Mouse (Mus musculus) limb, embryonic 10.5 days (tissue): Measurements from ENCODE around the gene Plbd2. TPM values are rescaled to one million over a fixed set of nuclear protein-coding genes. Genes with fewer than 3 reads are reported as not detected.
A peak's percentile ranks its signal among the peaks of the same experiment; 100 is the strongest.

Experiments used
- DNase-seq: peaks from one replicate; pipeline ENCODE4 v3.0.0-alpha.2; 2017; ENCODE audit warnings: low spot score
- H3K27ac ChIP-seq: fragments of 300-500 bp; sonication (generic); 2 replicates; pipeline ENCODE4 v1.5.1; 2016; ENCODE audit warnings: mild to moderate bottlenecking
- H3K27me3 ChIP-seq: fragments of 300-500 bp; sonication (generic); 2 replicates; pipeline ENCODE4 v1.6.1; 2016; ENCODE audit warnings: low read depth, mild to moderate bottlenecking; ENCODE audit not compliant: poor library complexity, severe bottlenecking
- H3K36me3 ChIP-seq: fragments of 300-500 bp; sonication (generic); 2 replicates; pipeline ENCODE4 v1.6.1; 2016; ENCODE audit warnings: mild to moderate bottlenecking, moderate library complexity
- H3K4me1 ChIP-seq: fragments of 300-500 bp; sonication (generic); 2 replicates; pipeline ENCODE4 v1.6.1; 2016
- H3K4me3 ChIP-seq: fragments of 300-500 bp; sonication (generic); 2 replicates; pipeline ENCODE4 v1.5.1; 2016; ENCODE audit warnings: mild to moderate bottlenecking, moderate library complexity
- H3K9me3 ChIP-seq: fragments of 300-500 bp; sonication (generic); replicated peaks from 2 replicates; pipeline ENCODE4 v1.6.1; 2016; ENCODE audit warnings: mild to moderate bottlenecking
- WGBS: fragments of 180-500 bp; shearing (Covaris S2); methylation state at CpG from one replicate; pipeline ENCODE4 v1.1.7; 2016; 5-methylcytosine and 5-hydroxymethylcytosine counted together
- polyA plus RNA-seq: library from polyadenylated mRNA; unstranded; fragments of >200 nt; fragmentation: Nextera tagmentation; extraction: Ambion mirVana; gene quantifications from 2 replicates; pipeline ENCODE4 v1.2.1, GENCODE M21; 2016

Gene Plbd2
- polyA plus RNA-seq, 1 experiment from 2014 or later = 43.1 TPM

DNA sequence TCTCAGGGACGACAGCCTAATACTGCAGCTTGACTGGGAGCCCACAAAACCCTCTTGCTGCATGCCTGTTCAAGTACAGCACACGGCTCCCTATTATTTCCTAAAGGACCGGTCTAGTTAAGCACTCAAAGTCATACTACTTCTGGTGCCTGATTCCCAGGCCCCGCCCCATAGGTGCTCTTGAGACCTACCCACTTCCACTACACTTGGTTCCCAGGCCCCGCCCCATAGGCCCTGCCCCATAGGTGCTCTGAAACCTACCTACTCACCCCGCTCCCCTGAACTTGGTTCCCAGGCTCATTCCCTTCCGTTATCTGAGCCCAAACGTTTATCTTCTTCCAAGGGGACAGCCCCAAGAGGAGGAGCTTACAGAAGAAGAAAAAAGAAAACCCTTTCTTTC, 15.6 kb downstream of the Plbd2 start:
- no peaks in the 10 kb centered on the region for H3K27me3 ChIP-seq
- H3K4me1 ChIP-seq = no peaks in the 10 kb centered on the region
- H3K9me3 ChIP-seq = no peaks in the 10 kb centered on the region
- DNase-seq = no peak
- no peak overlapping the region for H3K27ac ChIP-seq
- 87% methylated on average over 8 of the region's 8 CpGs for WGBS
- H3K4me3 ChIP-seq = no peak overlapping the region
- peaks cover 77% of the 10 kb centered on the region for H3K36me3 ChIP-seq

DNA sequence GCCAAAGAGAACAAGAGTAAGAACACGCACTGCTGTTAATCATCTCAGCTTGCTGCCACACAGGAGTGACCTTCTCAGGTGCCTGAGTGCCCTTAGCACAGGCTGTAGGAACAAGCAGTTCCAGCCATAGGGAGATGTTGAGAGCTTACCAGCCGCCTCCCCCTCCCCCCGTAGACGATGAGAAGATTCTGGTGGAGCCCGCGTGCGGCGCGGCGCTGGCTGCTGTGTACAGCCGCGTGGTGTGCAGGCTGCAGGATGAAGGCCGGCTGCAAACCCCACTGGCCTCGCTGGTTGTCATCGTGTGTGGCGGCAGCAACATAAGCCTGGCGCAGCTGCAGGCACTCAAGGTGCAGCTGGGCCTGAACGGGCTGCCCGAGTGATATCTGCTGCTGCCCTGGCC, 20.0 kb downstream of the Plbd2 start:
- H3K27ac ChIP-seq = no peak overlapping the region
- no peak for DNase-seq
- WGBS = 87% methylated on average over 19 of the region's 19 CpGs
- no peaks in the 10 kb centered on the region for H3K9me3 ChIP-seq
- peaks cover 51% of the 10 kb centered on the region for H3K36me3 ChIP-seq
- H3K27me3 ChIP-seq = no peaks in the 10 kb centered on the region
- no peak overlapping the region for H3K4me3 ChIP-seq
- 0 out of 2 replicates have a peak, but pooled peaks cover 4% of the 10 kb centered on the region for H3K4me1 ChIP-seq

DNA sequence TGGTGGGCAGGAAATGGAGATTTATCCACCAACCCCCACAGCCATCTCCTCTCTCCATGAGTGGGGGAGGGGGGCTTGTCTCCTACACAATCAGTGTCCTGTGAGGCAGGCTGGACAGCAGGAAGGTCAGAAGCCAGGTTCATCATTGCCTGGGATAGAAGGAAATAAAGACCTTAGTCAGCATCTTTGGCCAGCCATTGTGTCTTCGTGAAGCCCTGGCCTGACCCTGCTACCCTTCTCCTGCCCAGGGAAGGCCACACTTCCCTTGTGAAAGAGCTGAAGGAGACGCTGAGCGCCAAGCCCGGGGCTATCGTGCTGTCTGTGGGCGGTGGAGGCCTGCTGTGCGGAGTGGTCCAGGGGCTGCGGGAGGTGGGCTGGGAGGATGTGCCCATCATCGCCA, 22.2 kb downstream of the Plbd2 start:
- Histone ChIP-seq H3K4me3 (no peak overlapping the region), H3K27me3 (peaks cover 13% of the 10 kb centered on the region), H3K4me1 (peaks cover 7% of the 10 kb centered on the region), H3K36me3 (peaks cover 29% of the 10 kb centered on the region), H3K9me3 (no peaks in the 10 kb centered on the region), H3K27ac (no peak overlapping the region)
- DNase-seq = no peak
- WGBS = 79% methylated on average over 9 of the region's 9 CpGs

DNA sequence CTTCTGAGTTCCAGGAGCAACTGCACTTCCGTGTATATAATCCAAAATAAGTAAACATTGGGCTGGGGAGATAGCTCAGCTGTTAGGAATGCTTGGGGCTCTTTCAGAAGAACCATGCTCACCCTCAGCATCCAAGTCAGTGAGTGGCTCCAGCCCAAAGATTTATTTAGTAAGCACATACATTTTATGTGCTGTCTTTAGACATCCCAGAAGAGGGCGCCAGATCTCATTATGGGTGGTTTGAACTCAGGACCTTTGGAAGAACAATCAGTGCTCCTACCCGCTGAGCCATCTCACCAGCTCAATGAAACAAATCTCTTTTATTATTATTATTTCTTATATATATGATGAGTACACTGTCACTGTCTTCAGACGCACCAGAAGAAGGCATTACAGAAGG, 23.9 kb downstream of the Plbd2 start:
- peaks cover 10% of the 10 kb centered on the region for H3K4me1 ChIP-seq
- DNase-seq = no peak
- WGBS = 70% methylated on average over 4 of the region's 4 CpGs

DNA sequence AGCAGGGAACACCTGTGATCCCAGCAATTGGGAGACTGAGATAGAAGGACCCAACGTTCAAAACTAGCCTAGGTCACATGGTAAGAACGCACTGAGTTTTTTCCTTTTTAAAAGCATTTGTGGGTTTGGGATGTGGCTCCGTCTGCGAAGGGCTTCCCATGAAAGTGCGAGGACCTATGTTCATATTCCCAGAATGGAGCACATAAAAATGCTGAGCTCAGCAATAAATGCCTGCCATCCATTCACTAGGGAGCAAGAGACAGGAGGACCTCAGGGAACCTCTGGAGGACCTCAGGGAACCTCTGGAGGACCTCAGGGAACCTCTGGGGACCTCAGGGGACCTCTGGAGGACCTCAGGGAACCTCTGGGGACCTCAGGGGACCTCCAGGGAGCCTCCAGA, 25.4 kb downstream of the Plbd2 start:
- H3K27ac ChIP-seq = no peak overlapping the region
- WGBS = 96% methylated on average over 5 of the region's 5 CpGs
- no peak for DNase-seq
- no peaks in the 10 kb centered on the region for H3K9me3 ChIP-seq
- no peaks in the 10 kb centered on the region for H3K36me3 ChIP-seq
- H3K4me3 ChIP-seq = no peak overlapping the region
- peaks cover 10% of the 10 kb centered on the region for H3K4me1 ChIP-seq
- peaks cover 15% of the 10 kb centered on the region for H3K27me3 ChIP-seq

More for the DNA sequence above, 23.9 kb downstream of the Plbd2 start:
- no peak overlapping the region for H3K4me3 ChIP-seq
- H3K27ac ChIP-seq = no peak overlapping the region
- peaks cover 15% of the 10 kb centered on the region for H3K27me3 ChIP-seq
- H3K9me3 ChIP-seq = no peaks in the 10 kb centered on the region
- H3K36me3 ChIP-seq = peaks cover 12% of the 10 kb centered on the region

DNA sequence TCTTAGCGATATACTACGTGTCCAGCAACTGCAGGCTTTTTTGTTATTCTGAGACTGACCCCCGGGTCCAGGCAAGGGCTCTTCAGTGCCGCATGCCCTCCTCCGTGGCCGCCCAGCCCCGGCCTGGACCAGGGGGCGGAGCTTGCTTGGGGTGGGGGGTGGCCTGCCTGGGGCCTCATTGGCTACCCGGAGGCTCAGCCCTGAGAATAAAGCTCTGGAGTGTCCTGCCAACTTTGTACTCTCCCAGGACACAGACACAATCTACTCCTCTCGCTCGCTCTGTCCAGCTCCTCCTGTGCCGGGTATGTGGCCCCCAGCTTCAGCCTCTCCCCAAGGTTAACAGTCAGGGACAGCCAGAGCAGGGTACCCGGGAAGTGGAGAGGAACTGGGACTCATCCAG, 27.1 kb downstream of the Plbd2 start, which contains the start of gene Sds:
TSS of gene Sds (plus strand) at position 231 of the 400 bp plus-strand sequence.
- H3K27ac ChIP-seq = no peak within 1 kb of the TSS
- H3K27me3 ChIP-seq = peaks cover 15% of the 10 kb centered on the region
- H3K36me3 ChIP-seq = no peaks in the 10 kb centered on the region
- H3K4me1 ChIP-seq = peaks cover 17% of the 10 kb centered on the region
- WGBS = 16% methylated on average over 13 of the region's 13 CpGs
- no peak for DNase-seq
- H3K4me3 ChIP-seq = peak within 1 kb of the TSS; percentile 14; the same call in 1 of the 2 replicates
- H3K9me3 ChIP-seq = no peaks in the 10 kb centered on the region

DNA sequence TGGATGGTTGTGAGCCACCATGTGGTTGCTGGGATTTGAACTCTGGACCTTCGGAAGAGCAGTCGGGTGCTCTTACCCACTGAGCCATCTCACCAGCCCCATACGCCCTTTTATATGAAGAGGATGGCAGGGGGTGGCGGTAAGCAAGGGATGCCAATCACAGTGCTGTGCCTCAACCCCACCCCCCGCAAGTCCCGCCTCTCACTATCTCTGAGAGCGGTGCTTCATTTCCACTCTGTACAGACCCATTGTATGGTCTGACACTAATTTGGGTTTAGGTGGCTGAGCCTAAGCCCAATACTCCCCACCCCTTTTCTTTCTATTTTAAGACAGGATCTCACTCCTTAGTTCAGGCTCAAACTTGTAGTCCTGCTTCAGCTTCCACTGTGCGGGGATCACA, 27.6 kb downstream of the Plbd2 start:
- H3K4me3 ChIP-seq = peak overlapping the region; percentile 14; the same call in 1 of the 2 replicates
- H3K9me3 ChIP-seq = no peaks in the 10 kb centered on the region
- H3K27ac ChIP-seq = no peak overlapping the region
- peaks cover 15% of the 10 kb centered on the region for H3K27me3 ChIP-seq
- H3K36me3 ChIP-seq = no peaks in the 10 kb centered on the region
- peaks cover 16% of the 10 kb centered on the region for H3K4me1 ChIP-seq
- DNase-seq = no peak
- WGBS = 57% methylated on average over 8 of the region's 8 CpGs

DNA sequence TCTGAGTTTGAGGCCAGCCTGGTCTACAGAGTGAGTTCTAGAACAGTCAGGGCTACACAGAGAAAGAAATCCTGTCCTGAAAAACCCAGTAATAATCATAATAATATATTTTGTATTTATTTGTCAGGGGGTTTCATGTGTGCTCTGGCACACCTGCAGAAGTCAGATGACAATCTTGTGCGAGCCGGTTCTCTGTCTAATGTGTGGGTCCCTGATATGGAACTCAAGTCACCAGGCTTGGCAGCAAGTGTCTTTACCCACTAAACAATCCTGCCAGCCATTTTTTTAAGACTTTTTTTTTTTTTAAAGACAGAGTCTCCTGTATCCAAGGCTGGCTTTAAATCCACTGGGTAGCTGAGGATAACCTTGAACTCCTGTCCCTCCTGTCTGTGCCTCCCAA, 30.1 kb downstream of the Plbd2 start:
- Histone ChIP-seq H3K36me3 (no peaks in the 10 kb centered on the region), H3K4me1 (peaks cover 16% of the 10 kb centered on the region), H3K9me3 (no peaks in the 10 kb centered on the region), H3K27ac (no peak overlapping the region), H3K27me3 (peaks cover 15% of the 10 kb centered on the region), H3K4me3 (no peak overlapping the region)
- DNase-seq = no peak
- whole genome bisulfite sequencing = 100% methylated on average over 2 of the region's 2 CpGs

DNA sequence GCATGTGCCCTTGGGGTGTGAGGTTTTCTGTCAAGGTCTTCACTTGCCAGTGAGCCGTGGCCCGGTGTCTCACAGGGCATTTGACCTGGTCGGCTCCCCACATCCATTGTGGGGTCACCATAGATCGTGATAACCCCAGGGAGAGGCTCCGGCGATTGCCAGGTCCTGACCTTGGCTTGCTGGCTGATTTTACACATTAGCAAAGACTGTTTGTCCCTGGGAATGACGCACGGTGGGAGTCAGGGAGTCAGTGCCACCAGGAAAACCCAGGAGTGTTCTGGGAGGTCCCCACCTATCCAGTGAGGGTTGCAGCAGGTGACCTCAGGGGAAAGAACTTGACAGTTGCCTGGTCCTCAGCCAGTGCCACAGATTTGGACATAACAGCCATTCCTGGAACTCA, 30.7 kb downstream of the Plbd2 start, which contains the start of gene Sdsl:
TSS of gene Sdsl (minus strand) at position 41 of the 400 bp plus-strand sequence.
- Histone ChIP-seq H3K4me1 (peaks cover 16% of the 10 kb centered on the region), H3K27ac (no peak within 1 kb of the TSS), H3K9me3 (no peaks in the 10 kb centered on the region), H3K36me3 (no peaks in the 10 kb centered on the region), H3K27me3 (peaks cover 15% of the 10 kb centered on the region), H3K4me3 (no peak within 1 kb of the TSS)
- 79% methylated on average over 8 of the region's 8 CpGs for WGBS
- DNase-seq = no peak

DNA sequence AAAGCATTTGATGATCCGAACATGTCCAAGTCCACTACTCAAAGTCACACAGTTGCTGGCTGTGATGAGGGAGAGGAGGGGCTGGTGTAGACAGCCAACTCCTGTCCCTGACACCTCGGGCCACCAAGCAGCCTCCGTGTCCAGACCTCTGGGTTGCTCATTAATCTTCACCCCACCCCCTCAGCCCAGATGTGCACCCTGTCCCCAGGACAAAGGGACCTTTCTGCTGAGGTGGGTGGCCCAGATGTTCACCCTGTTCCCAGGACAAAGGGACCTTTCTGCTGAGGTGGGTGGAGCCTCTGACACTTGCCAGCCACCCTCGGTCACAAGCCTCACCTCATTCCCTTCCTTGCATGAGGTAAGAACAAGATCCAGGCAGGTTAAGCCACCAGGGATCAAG, 31.9 kb downstream of the Plbd2 start:
- Histone ChIP-seq H3K36me3 (no peaks in the 10 kb centered on the region), H3K27me3 (peaks cover 5% of the 10 kb centered on the region; the same call in 1 of the 2 replicates), H3K4me3 (no peak overlapping the region), H3K4me1 (peaks cover 23% of the 10 kb centered on the region), H3K27ac (no peak overlapping the region), H3K9me3 (no peaks in the 10 kb centered on the region)
- 48% methylated on average over 4 of the region's 4 CpGs for WGBS
- DNase-seq = no peak

DNA sequence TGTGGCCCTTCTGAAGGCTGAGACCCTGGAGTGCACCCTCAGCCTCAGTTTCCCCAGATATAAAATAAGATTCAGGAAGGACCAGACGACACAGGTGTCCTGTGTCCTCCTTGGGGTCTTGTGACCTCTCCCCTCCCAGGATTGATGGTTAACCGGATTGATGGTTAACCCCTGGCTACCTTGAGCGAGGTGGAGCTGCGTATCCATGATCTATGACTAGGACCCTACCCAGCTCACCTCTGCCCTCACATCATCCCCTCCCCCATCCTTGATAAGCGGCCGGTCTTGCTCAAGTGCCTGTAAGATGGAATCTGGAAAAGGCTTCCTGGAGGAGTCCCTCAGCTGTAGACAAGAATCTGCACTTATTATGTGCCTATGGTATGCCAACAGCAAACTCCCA, 34.6 kb downstream of the Plbd2 start:
- Histone ChIP-seq H3K36me3 (no peaks in the 10 kb centered on the region), H3K9me3 (no peaks in the 10 kb centered on the region), H3K4me1 (peaks cover 17% of the 10 kb centered on the region), H3K4me3 (no peak overlapping the region), H3K27ac (no peak overlapping the region), H3K27me3 (no peaks in the 10 kb centered on the region)
- no peak for DNase-seq
- WGBS = 89% methylated on average over 6 of the region's 6 CpGs

DNA sequence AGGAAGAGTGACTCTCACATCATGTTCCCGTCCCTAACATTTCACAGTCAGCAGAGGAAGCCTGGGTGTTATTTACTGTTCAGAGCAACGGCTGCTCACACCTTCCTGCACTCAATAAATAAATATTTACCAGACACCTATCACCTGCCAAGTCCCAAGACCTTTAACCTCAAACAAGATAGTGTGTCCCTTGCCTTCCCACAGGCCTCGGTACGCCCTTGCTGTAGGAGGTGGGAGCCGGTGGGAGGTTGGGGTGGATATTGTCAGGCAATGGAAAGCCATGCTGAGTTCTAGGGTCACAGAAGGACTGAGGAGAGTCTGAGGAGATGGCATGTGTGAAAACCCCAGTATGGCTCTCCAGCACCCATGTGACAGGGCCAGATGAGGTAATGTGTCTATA, 35.1 kb downstream of the Plbd2 start:
- H3K4me1 ChIP-seq = peaks cover 17% of the 10 kb centered on the region

DNA sequence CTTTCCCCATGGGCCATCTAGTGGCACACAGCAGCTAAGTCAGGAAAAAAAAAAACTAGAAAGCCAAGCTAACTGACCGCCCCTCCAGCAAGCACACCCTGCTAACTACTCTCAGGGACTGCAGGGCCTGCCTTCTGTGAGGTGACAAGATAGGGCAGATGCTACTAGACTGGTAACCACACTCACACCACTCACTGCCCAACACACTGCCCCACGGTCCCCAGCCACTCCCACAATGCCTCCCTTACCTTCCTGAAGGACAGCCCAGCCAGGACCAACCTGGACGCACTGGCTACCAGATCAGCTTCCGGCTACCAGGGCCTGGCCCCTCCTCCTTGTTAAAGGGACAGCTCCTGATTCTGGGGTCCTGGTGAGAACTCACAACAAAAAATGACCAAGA, 36.4 kb downstream of the Plbd2 start:
- no peaks in the 10 kb centered on the region for H3K36me3 ChIP-seq
- H3K4me1 ChIP-seq = peaks cover 20% of the 10 kb centered on the region
- DNase-seq = peak; percentile 41
- H3K27me3 ChIP-seq = peaks cover 14% of the 10 kb centered on the region
- H3K27ac ChIP-seq = no peak overlapping the region
- peak overlapping the region; percentile 35 for H3K4me3 ChIP-seq
- no peaks in the 10 kb centered on the region for H3K9me3 ChIP-seq
- WGBS = 3% methylated on average over 4 of the region's 4 CpGs

More for the DNA sequence above, 35.1 kb downstream of the Plbd2 start:
- no peaks in the 10 kb centered on the region for H3K9me3 ChIP-seq
- H3K4me3 ChIP-seq = no peak overlapping the region
- H3K27ac ChIP-seq = no peak overlapping the region
- 0 out of 2 replicates have a peak, but pooled peaks cover under 1% of the 10 kb centered on the region for H3K27me3 ChIP-seq
- DNase-seq = no peak
- 78% methylated on average over 5 of the region's 5 CpGs for WGBS
- H3K36me3 ChIP-seq = no peaks in the 10 kb centered on the region

DNA sequence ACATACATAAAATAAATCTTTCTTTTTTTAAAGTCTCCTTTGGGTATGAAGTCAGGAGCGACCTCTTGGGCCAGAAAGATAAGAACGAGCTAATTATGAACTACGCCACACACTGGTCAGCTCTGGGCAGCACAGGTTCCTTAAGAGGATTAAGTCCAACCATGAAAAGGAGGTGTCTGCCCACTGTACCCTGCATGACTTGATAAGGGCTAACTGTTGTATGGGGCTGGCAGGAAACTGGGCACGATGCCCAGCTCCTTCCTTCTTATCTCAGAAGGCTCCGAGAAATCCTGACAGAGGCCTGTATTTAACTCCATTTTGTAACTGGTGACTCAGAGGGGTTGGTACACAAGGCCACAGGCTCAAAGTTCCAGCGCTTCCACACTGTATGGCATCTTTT, 37.6 kb downstream of the Plbd2 start:
- H3K9me3 ChIP-seq = no peaks in the 10 kb centered on the region
- H3K27ac ChIP-seq = no peak overlapping the region
- 93% methylated on average over 6 of the region's 6 CpGs for WGBS
- no peaks in the 10 kb centered on the region for H3K36me3 ChIP-seq
- peaks cover 25% of the 10 kb centered on the region for H3K27me3 ChIP-seq
- no peak for DNase-seq
- H3K4me3 ChIP-seq = no peak overlapping the region
- H3K4me1 ChIP-seq = peaks cover 11% of the 10 kb centered on the region
